Mouse (Mus musculus): ENCODE measurements around the gene Cdk8. TPM values are rescaled to one million over a fixed set of nuclear protein-coding genes. Genes with fewer than 3 reads are reported as not detected.

The Cdk8 gene
- polyA plus RNA-seq, 1 experiment = 31.7 TPM

DNA sequence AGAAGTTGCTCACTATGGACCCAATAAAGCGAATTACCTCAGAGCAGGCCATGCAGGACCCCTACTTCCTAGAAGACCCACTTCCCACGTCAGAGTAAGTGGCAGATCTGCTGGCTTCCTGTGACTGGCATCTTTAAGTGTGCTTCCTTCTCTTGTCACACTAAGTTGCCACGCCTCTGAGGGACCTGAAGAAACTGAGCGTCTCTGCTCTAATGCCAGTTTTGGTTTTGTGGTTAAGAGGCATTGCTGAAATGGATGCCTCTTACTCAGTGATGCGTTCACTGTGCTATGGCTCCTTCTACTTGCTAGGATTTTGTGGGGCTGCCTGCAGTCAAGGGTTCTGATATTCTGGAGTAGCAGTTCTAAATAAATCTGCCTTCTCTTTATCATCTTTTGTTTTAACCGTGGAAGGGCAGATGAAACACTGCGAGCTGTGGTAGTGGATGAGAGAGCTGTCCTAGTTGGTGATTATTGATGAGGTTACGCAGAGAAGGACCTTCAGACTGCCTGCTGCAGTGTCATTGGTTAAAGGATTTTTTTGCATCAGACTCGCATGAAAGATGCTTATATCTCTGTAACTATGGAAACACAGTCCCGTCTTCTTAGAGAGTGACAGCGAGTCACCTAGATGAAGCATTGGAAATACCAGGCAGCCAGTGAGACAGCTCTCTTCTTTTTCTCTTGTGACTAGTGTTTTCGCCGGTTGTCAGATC, 67.9 kb downstream of the Cdk8 start:
- no peak overlapping the region for H3K27ac ChIP-seq (ENCODE audit: insufficient read depth, low read depth, low read length)
- H3K36me3 ChIP-seq (ENCODE audit: control insufficient read depth, insufficient read depth, low read length) = peaks cover 39% of the 10 kb centered on the region
- no peaks in the 10 kb centered on the region for H3K27me3 ChIP-seq (ENCODE audit: control insufficient read depth, insufficient read depth, low read length)
- no peaks in the 10 kb centered on the region for H3K4me1 ChIP-seq (ENCODE audit: control insufficient read depth, insufficient read depth, insufficient read length, low read length)
- WGBS = 83% methylated on average over 13 of the region's 13 CpGs
- H3K4me3 ChIP-seq (ENCODE audit: low read depth, low read length) = no peak overlapping the region
- TF ChIP-seq POLR2A (IDR thresholded peaks at IDR 0.05; ENCODE audit: low read depth, low read length) (no peak), CTCF (IDR thresholded peaks at IDR 0.05; ENCODE audit: extremely low read depth, insufficient read length, insufficient replicate concordance, low read depth, low read length) (no peak)

DNA sequence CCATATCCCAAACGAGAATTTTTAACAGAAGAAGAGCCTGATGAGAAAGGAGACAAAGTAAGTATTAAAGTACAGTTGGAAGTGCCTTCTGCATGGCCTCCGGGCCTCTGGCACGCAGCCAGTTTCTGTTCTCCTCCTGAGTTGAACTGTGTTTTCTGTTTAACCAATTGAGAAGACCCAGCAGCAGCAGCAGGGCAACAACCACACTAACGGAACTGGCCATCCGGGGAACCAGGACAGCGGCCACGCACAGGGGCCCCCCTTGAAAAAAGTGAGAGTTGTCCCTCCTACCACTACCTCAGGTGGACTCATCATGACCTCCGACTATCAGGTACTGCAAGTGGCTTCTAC, 68.5 kb downstream of the Cdk8 start:
- no peak for TF ChIP-seq CTCF (IDR thresholded peaks at IDR 0.05; ENCODE audit: extremely low read depth, insufficient read length, insufficient replicate concordance, low read depth, low read length)
- Histone ChIP-seq H3K36me3 (ENCODE audit: control insufficient read depth, insufficient read depth, low read length) (peaks cover 41% of the 10 kb centered on the region), H3K4me3 (ENCODE audit: low read depth, low read length) (no peak overlapping the region), H3K27me3 (ENCODE audit: control insufficient read depth, insufficient read depth, low read length) (no peaks in the 10 kb centered on the region), H3K27ac (ENCODE audit: insufficient read depth, low read depth, low read length) (no peak overlapping the region), H3K4me1 (ENCODE audit: control insufficient read depth, insufficient read depth, insufficient read length, low read length) (no peaks in the 10 kb centered on the region)
- 65% methylated on average over 8 of the region's 8 CpGs for WGBS

DNA sequence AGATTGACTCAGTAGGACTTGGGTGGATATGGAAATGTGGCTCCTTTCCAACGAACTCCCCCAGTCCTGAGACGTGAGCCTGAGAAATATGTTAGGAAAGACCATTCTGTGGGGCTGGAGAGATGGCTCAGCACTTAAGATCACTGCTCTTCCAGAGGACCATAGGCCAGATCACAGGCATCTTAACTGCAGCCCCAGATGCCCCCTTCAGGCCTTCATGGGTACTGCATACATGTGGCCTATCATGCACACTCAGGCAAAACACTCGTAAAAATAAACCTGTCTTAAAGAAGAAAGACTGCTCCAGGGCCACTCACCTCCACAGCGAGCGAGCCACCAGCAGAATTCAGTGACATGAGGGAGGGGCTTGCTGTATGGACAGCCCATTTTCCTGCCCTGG, 72.4 kb downstream of the Cdk8 start:
- no peaks in the 10 kb centered on the region for H3K4me1 ChIP-seq (ENCODE audit: control insufficient read depth, insufficient read depth, insufficient read length, low read length)
- H3K27me3 ChIP-seq (ENCODE audit: control insufficient read depth, insufficient read depth, low read length) = no peaks in the 10 kb centered on the region
- no peak overlapping the region for H3K4me3 ChIP-seq (ENCODE audit: low read depth, low read length)
- no peak overlapping the region for H3K27ac ChIP-seq (ENCODE audit: insufficient read depth, low read depth, low read length)
- TF ChIP-seq POLR2A (IDR thresholded peaks at IDR 0.05; ENCODE audit: low read depth, low read length) (no peak), CTCF (IDR thresholded peaks at IDR 0.05; ENCODE audit: extremely low read depth, insufficient read length, insufficient replicate concordance, low read depth, low read length) (peak; percentile 82; the same call in 1 of the 2 replicates)
- peaks cover 27% of the 10 kb centered on the region for H3K36me3 ChIP-seq (ENCODE audit: control insufficient read depth, insufficient read depth, low read length)
- WGBS = 84% methylated on average over 5 of the region's 5 CpGs

DNA sequence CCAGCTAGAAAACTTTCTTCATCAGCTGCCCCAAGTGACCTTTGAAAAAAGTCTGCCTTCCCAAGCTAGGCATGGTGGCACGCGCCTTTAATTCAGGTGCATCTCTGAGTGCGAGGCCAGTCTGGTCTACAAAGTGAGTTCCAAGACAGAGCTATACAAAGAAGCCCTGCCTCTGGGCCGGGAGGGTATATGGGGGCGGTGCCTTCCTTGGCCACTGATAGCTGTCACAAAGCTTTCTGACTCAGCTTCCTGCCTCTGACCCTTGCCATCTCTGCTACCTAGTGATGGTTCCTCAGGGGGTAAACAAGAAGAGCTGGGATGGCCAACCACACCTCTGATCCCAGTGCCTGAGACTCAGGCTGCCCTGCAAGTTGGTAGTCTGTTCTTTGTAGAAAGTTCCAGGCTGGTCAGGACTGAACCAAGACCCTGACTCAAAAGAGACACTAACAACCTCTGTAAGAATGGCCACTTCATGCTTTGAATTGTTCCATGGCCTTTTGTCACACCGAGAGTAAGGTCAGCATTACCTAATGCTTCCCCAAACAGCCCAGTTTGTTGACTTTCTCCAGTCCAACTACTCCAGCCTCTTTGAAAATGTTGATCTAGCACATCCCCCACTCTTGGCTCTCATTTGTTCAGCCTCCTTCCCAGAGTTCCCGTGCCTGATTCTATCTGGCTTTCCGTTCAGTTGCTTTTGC, 76.2 kb downstream of the Cdk8 start:
- Histone ChIP-seq H3K36me3 (ENCODE audit: control insufficient read depth, insufficient read depth, low read length) (peaks cover 8% of the 10 kb centered on the region), H3K27me3 (ENCODE audit: control insufficient read depth, insufficient read depth, low read length) (no peaks in the 10 kb centered on the region), H3K27ac (ENCODE audit: insufficient read depth, low read depth, low read length) (no peak overlapping the region), H3K4me1 (ENCODE audit: control insufficient read depth, insufficient read depth, insufficient read length, low read length) (no peaks in the 10 kb centered on the region), H3K4me3 (ENCODE audit: low read depth, low read length) (no peak overlapping the region)
- TF ChIP-seq POLR2A (IDR thresholded peaks at IDR 0.05; ENCODE audit: low read depth, low read length) (no peak), CTCF (IDR thresholded peaks at IDR 0.05; ENCODE audit: extremely low read depth, insufficient read length, insufficient replicate concordance, low read depth, low read length) (no peak)
- 72% methylated on average over 8 of the region's 8 CpGs for WGBS

DNA sequence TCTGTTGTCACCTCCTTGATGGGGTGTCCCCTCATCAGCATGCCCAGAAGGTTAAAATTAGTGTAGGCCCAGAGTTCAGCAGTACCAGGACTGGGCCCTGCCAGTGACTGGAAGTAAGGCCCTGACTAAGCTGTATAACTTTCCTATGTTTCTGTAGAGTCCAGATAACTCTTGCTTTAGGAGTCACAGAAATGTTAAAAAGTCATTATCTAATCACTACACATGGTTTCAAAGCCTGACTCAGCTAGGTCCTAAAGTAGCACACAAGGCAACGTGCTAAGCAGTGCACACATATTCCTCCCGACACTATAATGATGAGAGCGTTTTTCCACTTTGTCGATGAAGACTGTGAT, 76.7 kb downstream of the Cdk8 start:
- Histone ChIP-seq H3K4me1 (ENCODE audit: control insufficient read depth, insufficient read depth, insufficient read length, low read length) (no peaks in the 10 kb centered on the region), H3K27me3 (ENCODE audit: control insufficient read depth, insufficient read depth, low read length) (no peaks in the 10 kb centered on the region), H3K36me3 (ENCODE audit: control insufficient read depth, insufficient read depth, low read length) (peaks cover 8% of the 10 kb centered on the region), H3K4me3 (ENCODE audit: low read depth, low read length) (no peak overlapping the region), H3K27ac (ENCODE audit: insufficient read depth, low read depth, low read length) (no peak overlapping the region)
- WGBS = 95% methylated on average over 4 of the region's 4 CpGs
- TF ChIP-seq POLR2A (IDR thresholded peaks at IDR 0.05; ENCODE audit: low read depth, low read length) (no peak), CTCF (IDR thresholded peaks at IDR 0.05; ENCODE audit: extremely low read depth, insufficient read length, insufficient replicate concordance, low read depth, low read length) (no peak)

DNA sequence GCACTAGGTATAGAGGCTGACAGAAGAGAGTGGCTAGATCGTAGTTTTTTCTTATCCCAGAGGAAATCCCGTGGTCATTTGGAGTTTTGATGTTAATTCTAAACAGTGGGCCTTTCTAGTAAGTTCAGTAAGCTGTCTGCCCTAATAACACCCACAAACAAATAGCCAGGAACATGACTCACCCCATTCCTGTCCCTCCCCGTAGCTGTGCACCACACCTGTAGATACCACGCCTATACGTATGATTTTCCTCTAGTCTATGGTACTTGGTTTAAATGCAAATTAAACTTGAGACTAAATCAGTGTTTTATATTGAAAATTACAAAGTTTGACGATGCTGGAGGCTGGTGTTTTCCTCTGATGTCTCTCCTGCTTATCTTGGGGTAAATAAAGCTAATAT, 83.5 kb downstream of the Cdk8 start:
- Histone ChIP-seq H3K4me1 (ENCODE audit: control insufficient read depth, insufficient read depth, insufficient read length, low read length) (peaks cover 4% of the 10 kb centered on the region), H3K36me3 (ENCODE audit: control insufficient read depth, insufficient read depth, low read length) (no peaks in the 10 kb centered on the region), H3K4me3 (ENCODE audit: low read depth, low read length) (no peak overlapping the region), H3K27me3 (ENCODE audit: control insufficient read depth, insufficient read depth, low read length) (no peaks in the 10 kb centered on the region), H3K27ac (ENCODE audit: insufficient read depth, low read depth, low read length) (no peak overlapping the region)
- WGBS = 35% methylated on average over 6 of the region's 6 CpGs
- TF ChIP-seq CTCF (IDR thresholded peaks at IDR 0.05; ENCODE audit: extremely low read depth, insufficient read length, insufficient replicate concordance, low read depth, low read length) (no peak), POLR2A (IDR thresholded peaks at IDR 0.05; ENCODE audit: low read depth, low read length) (no peak)

DNA sequence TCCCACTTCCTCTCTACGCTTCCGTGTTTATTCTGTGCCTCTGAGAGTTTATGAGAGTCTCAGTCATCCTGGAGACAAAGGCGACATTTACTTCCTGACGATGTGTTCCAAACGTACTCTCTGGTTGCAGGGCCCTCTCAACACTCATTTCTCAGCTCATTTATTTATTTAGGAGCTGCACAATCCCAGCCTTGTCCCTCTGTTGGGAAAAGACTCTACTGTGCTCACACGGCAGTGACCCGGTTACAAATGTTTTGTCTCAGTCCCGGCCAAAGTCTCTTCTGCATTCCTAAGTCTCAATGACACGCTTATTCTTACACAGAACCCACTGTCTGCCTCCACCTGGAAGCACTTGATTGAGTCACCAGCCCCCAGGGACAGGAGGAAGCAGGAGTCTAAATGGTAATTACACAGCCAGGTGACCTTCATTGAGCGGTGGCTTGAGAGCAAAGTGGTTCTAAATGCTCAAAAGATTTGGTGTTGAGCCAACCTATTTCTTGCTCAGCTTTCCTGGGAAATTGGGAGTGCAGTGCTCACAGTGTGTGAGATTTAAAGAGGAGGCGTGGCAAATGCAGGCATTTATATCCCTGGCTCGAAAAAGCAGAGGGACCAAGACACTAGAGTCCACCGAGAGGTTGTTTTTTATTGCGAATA, 84.4 kb downstream of the Cdk8 start:
- peaks cover 4% of the 10 kb centered on the region for H3K4me1 ChIP-seq (ENCODE audit: control insufficient read depth, insufficient read depth, insufficient read length, low read length)
- peak overlapping the region; percentile 44; the same call in 1 of the 2 replicates for H3K27ac ChIP-seq (ENCODE audit: insufficient read depth, low read depth, low read length)
- no peak overlapping the region for H3K4me3 ChIP-seq (ENCODE audit: low read depth, low read length)
- TF ChIP-seq POLR2A (IDR thresholded peaks at IDR 0.05; ENCODE audit: low read depth, low read length) = no peak
- no peak for TF ChIP-seq CTCF (IDR thresholded peaks at IDR 0.05; ENCODE audit: extremely low read depth, insufficient read length, insufficient replicate concordance, low read depth, low read length)
- no peaks in the 10 kb centered on the region for H3K36me3 ChIP-seq (ENCODE audit: control insufficient read depth, insufficient read depth, low read length)
- WGBS = 11% methylated on average over 14 of the region's 14 CpGs
- H3K27me3 ChIP-seq (ENCODE audit: control insufficient read depth, insufficient read depth, low read length) = no peaks in the 10 kb centered on the region
